Mouse (Mus musculus) liver, embryonic 14.5 days (tissue): ENCODE data around the gene Gpat3. TPM values are rescaled to one million over a fixed set of nuclear protein-coding genes. Genes with fewer than 3 reads are reported as not detected.

Experiments
- ATAC-seq: fragments of 200-750 bp; cut with Nextera tagmentation; 2 replicates; pipeline ENCODE4 v1.8.0; 2017; ENCODE audit warnings: moderate number of reproducible peaks, mild to moderate bottlenecking, moderate library complexity; ENCODE audit not compliant: insufficient read depth
- DNase-seq, 3 experiments: peaks; one replicate each; pipeline ENCODE4 v3.0.0-alpha.2; 2012 to 2013; ENCODE audit warnings: low read depth in 3 of 3, low spot score in 3 of 3
- H3K27ac ChIP-seq: fragments of 300-500 bp; sonication (generic); 2 replicates; pipeline ENCODE4 v1.5.1; 2014; ENCODE audit warnings: moderate library complexity, mild to moderate bottlenecking, control low read depth, inconsistent platforms
- H3K27me3 ChIP-seq: fragments of 300-500 bp; sonication (generic); 2 replicates; pipeline ENCODE4 v1.6.1; 2014; ENCODE audit warnings: mild to moderate bottlenecking, low read length, moderate library complexity; ENCODE audit not compliant: control insufficient read depth, insufficient read depth
- H3K36me3 ChIP-seq: fragments of 300-500 bp; sonication (generic); replicated peaks from 2 replicates; pipeline ENCODE4 v1.6.1; 2014; ENCODE audit warnings: low read depth; ENCODE audit not compliant: control insufficient read depth, insufficient read depth
- H3K4me1 ChIP-seq, 2 experiments: fragments of 200-500 bp in 1 of 2; fragments of 300-500 bp in 1 of 2; sonication (generic) in 1 of 2; replicated peaks; 2 replicates each; pipeline ENCODE4 v1.6.1; 2012 to 2014; ENCODE audit warnings: antibody characterized with exemption in 1 of 2, inconsistent platforms in 1 of 2, low read length in 1 of 2; ENCODE audit not compliant: control insufficient read depth in 2 of 2, insufficient read depth in 2 of 2
- H3K4me2 ChIP-seq: fragments of 300-500 bp; sonication (generic); 2 replicates; pipeline ENCODE4 v1.6.1; 2014; ENCODE audit warnings: low read depth, mild to moderate bottlenecking, control low read depth, moderate library complexity
- H3K4me3 ChIP-seq, 2 experiments: fragments of 200-500 bp in 1 of 2; fragments of 300-500 bp in 1 of 2; sonication (generic) in 1 of 2; 2 replicates each; pipeline ENCODE4 v1.5.1; 2012 to 2014; ENCODE audit warnings: low read depth in 2 of 2, low read length in 2 of 2, mild to moderate bottlenecking in 2 of 2, control low read depth in 1 of 2, inconsistent platforms in 1 of 2, moderate library complexity in 1 of 2; ENCODE audit not compliant: insufficient read depth in 1 of 2
- H3K9ac ChIP-seq: fragments of 300-500 bp; sonication (generic); replicated peaks from 2 replicates; pipeline ENCODE4 v1.6.1; 2014; ENCODE audit warnings: mild to moderate bottlenecking, control low read depth, moderate library complexity
- H3K9me3 ChIP-seq: fragments of 300-500 bp; sonication (generic); 2 replicates; pipeline ENCODE4 v1.6.1; 2016; ENCODE audit warnings: low read length, mixed read lengths; ENCODE audit not compliant: control insufficient read depth
- CTCF ChIP-seq: IDR thresholded peaks from 2 replicates; pipeline ENCODE4 v1.5.1; 2016; ENCODE audit warnings: antibody characterized with exemption, low read depth, control low read depth
- EP300 ChIP-seq: IDR thresholded peaks from 2 replicates; pipeline ENCODE4 v1.6.1; 2016; ENCODE audit warnings: antibody characterized with exemption, low read depth
- WGBS: fragments of 180-500 bp; shearing (Covaris S2); extraction: QIAGEN DNeasy Blood & Tissue Kit; methylation state at CpG from one replicate; pipeline ENCODE4 v1.1.7; 2014; ENCODE audit not compliant: insufficient replicate concordance; 5-methylcytosine and 5-hydroxymethylcytosine counted together
- polyA plus RNA-seq, 2 experiments: library from polyadenylated mRNA; depleted of rRNA in 1 of 2; stranded (reverse) in 1 of 2; unstranded in 1 of 2; fragments of >200 nt; fragmentation: Nextera tagmentation in 1 of 2; extraction: Ambion mirVana in 1 of 2; gene quantifications; 2 replicates each; pipeline versions ENCODE4 v1.2.1 to v1.2.3; 2012 to 2014

Gene Gpat3
- polyA plus RNA-seq, 2 experiments, result 0.77 to 0.94 TPM

DNA sequence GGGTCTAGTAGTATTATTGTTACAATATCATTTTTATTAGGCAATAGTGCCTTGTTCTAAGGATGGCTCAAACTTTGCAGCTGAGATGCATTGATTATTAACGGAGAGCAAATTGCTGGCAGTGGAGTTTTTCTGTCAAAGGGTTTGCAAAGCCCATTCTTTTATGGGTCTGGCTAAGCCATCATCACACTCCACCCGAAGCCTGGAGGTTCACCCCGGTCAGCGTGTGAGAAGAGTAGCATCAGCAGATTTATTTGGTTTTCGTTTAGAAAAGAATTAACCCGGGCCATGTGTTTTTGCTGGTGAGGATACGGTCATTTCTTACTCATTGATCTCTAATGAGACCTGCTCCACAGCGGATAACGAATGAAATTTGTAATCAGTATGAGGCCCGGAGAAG is 99.8 kb downstream of the Gpat3 start:
- H3K4me2 ChIP-seq, result no peak overlapping the region
- no peaks in the 10 kb centered on the region for H3K9me3 ChIP-seq
- no peak overlapping the region for H3K9ac ChIP-seq
- 74% methylated on average over 10 of the region's 10 CpGs for WGBS
- no peaks in the 10 kb centered on the region for H3K36me3 ChIP-seq
- ATAC-seq (no peak), DNase-seq (no peak)
- no peak overlapping the region for H3K4me3 ChIP-seq
- H3K4me1 ChIP-seq, result no peaks in the 10 kb centered on the region
- no peak overlapping the region for H3K27ac ChIP-seq
- TF ChIP-seq EP300, result no peak
- TF ChIP-seq CTCF, result no peak
- no peaks in the 10 kb centered on the region for H3K27me3 ChIP-seq

Other genes starting within 250 kb of the Gpat3 start
- 19.2 and 23.8 TPM in 2 replicates for gene Coq2, start 170.6 kb upstream of the Gpat3 start, polyA plus RNA-seq (2012; rRNA removed)
- gene Coq2, start 170.6 kb upstream of the Gpat3 start, polyA plus RNA-seq (2014; fragmentation: Nextera tagmentation; extraction: Ambion mirVana), result 25.7 and 29.4 TPM in 2 replicates
- gene Hpse, start 126.0 kb upstream of the Gpat3 start, polyA plus RNA-seq (2012; rRNA removed), result 1.2 and 1.4 TPM in 2 replicates
- gene Hpse, start 126.0 kb upstream of the Gpat3 start, polyA plus RNA-seq (2014; fragmentation: Nextera tagmentation; extraction: Ambion mirVana), result 1.5 and 1.9 TPM in 2 replicates
- 7.3 and 13.9 TPM in 2 replicates for gene Helq, start 47.1 kb upstream of the Gpat3 start, polyA plus RNA-seq (2012; rRNA removed)
- 12.2 and 12.4 TPM in 2 replicates for gene Helq, start 47.1 kb upstream of the Gpat3 start, polyA plus RNA-seq (2014; fragmentation: Nextera tagmentation; extraction: Ambion mirVana)
- 27.8 and 49.4 TPM in 2 replicates for gene Mrps18c, start 47.1 kb upstream of the Gpat3 start, polyA plus RNA-seq (2012; rRNA removed)
- gene Mrps18c, start 47.1 kb upstream of the Gpat3 start, polyA plus RNA-seq (2014; fragmentation: Nextera tagmentation; extraction: Ambion mirVana), result 164 and 180 TPM in 2 replicates
- gene Abraxas1, start 24.7 kb upstream of the Gpat3 start, polyA plus RNA-seq (2012; rRNA removed), result 7.1 and 10.4 TPM in 2 replicates
- gene Abraxas1, start 24.7 kb upstream of the Gpat3 start, polyA plus RNA-seq (2014; fragmentation: Nextera tagmentation; extraction: Ambion mirVana), result 11.5 and 13.1 TPM in 2 replicates